Mouse (Mus musculus): ENCODE data around the gene Agpat1. TPM values are rescaled to one million over a fixed set of nuclear protein-coding genes. Genes with fewer than 3 reads are reported as not detected.
A peak's percentile ranks its signal among the peaks of the same experiment; 100 is the strongest.

Gene Agpat1
- polyA plus RNA-seq, 1 experiment from 2014 or later: 52.5 TPM

GRCm38 (mm10) chr17:34591994-34592375 is 12.1 kb upstream of the Agpat1 start:
- H3K9ac ChIP-seq: peak overlapping the region; percentile 98
- H3K27me3 ChIP-seq (replicated peaks): no peaks in the 10 kb centered on the region
- 2% methylated on average over 21 of the region's 35 CpGs for WGBS
- no peaks in the 10 kb centered on the region for H3K9me3 ChIP-seq (replicated peaks)
- peaks cover 27% of the 10 kb centered on the region for H3K36me3 ChIP-seq
- peak overlapping the region; percentile 83 for H3K4me3 ChIP-seq
- peak overlapping the region; percentile 97 for H3K27ac ChIP-seq (ENCODE audit: poor library complexity, severe bottlenecking)
- H3K4me1 ChIP-seq (replicated peaks): peaks cover 70% of the 10 kb centered on the region
- peak overlapping the region; percentile 76 for H3K4me2 ChIP-seq
- peak; percentile 76 for ATAC-seq (ENCODE audit: insufficient number of reproducible peaks, low FRiP score)

GRCm38 (mm10) chr17:34592581-34593549 is 11.2 kb upstream of the Agpat1 start:
- Histone ChIP-seq H3K9me3 (replicated peaks) (no peaks in the 10 kb centered on the region), H3K4me3 (peak overlapping the region; percentile 83), H3K27ac (ENCODE audit: poor library complexity, severe bottlenecking) (peak overlapping the region; percentile 97), H3K36me3 (peaks cover 27% of the 10 kb centered on the region), H3K4me1 (replicated peaks) (peaks cover 77% of the 10 kb centered on the region), H3K27me3 (replicated peaks) (no peaks in the 10 kb centered on the region), H3K9ac (peak overlapping the region; percentile 98), H3K4me2 (peak overlapping the region; percentile 76)
- peak; percentile 1; the same call in 1 of the 2 replicates for ATAC-seq (ENCODE audit: insufficient number of reproducible peaks, low FRiP score)
- 3% methylated on average over 30 of the region's 32 CpGs for WGBS

GRCm38 (mm10) chr17:34593752-34594525 is 10.1 kb upstream of the Agpat1 start:
- peak overlapping the region; percentile 98 for H3K9ac ChIP-seq
- peak overlapping the region; percentile 83 for H3K4me3 ChIP-seq
- H3K27me3 ChIP-seq (replicated peaks): no peaks in the 10 kb centered on the region
- 59% methylated on average over 34 of the region's 34 CpGs for WGBS
- peaks cover 77% of the 10 kb centered on the region for H3K4me1 ChIP-seq (replicated peaks)
- ATAC-seq (ENCODE audit: insufficient number of reproducible peaks, low FRiP score): no peak
- H3K27ac ChIP-seq (ENCODE audit: poor library complexity, severe bottlenecking): no peak overlapping the region
- peak overlapping the region; percentile 76 for H3K4me2 ChIP-seq
- H3K36me3 ChIP-seq: peaks cover 27% of the 10 kb centered on the region
- H3K9me3 ChIP-seq (replicated peaks): no peaks in the 10 kb centered on the region

- Histone ChIP-seq H3K4me1 (replicated peaks) (peaks cover 61% of the 10 kb centered on the region), H3K9ac (no peak overlapping the region), H3K27me3 (replicated peaks) (no peaks in the 10 kb centered on the region), H3K9me3 (replicated peaks) (no peaks in the 10 kb centered on the region), H3K36me3 (peaks cover 41% of the 10 kb centered on the region), H3K4me2 (no peak overlapping the region), H3K4me3 (no peak overlapping the region), H3K27ac (ENCODE audit: poor library complexity, severe bottlenecking) (no peak overlapping the region)
- 69% methylated on average over 8 of the region's 8 CpGs for WGBS
- no peak for ATAC-seq (ENCODE audit: insufficient number of reproducible peaks, low FRiP score)
These were observed 8.0 kb upstream of the Agpat1 start for GRCm38 (mm10) chr17:34596098-34596497.

- ATAC-seq (ENCODE audit: insufficient number of reproducible peaks, low FRiP score): no peak
- Histone ChIP-seq H3K27me3 (replicated peaks) (no peaks in the 10 kb centered on the region), H3K4me1 (replicated peaks) (peaks cover 63% of the 10 kb centered on the region), H3K9me3 (replicated peaks) (no peaks in the 10 kb centered on the region), H3K4me2 (peak within 1 kb of the TSS; percentile 43), H3K36me3 (peaks cover 50% of the 10 kb centered on the region), H3K27ac (ENCODE audit: poor library complexity, severe bottlenecking) (peak within 1 kb of the TSS; percentile 24; the same call in 1 of the 2 replicates), H3K4me3 (no peak within 1 kb of the TSS), H3K9ac (peak within 1 kb of the TSS; percentile 55)
- WGBS: 15% methylated on average over 6 of the region's 6 CpGs
These were observed 6.4 kb upstream of the Agpat1 start, which contains the start of gene Ager for GRCm38 (mm10) chr17:34597566-34598095. Ager (plus strand) TSS chr17:34597862.

GRCm38 (mm10) chr17:34599891-34600290 is 4.2 kb upstream of the Agpat1 start:
- peaks cover 51% of the 10 kb centered on the region for H3K4me1 ChIP-seq (replicated peaks)
- 77% methylated on average over 9 of the region's 9 CpGs for WGBS

GRCm38 (mm10) chr17:34601796-34602195 is 2.3 kb upstream of the Agpat1 start:
- Histone ChIP-seq H3K9ac (0 out of 2 replicates have a peak overlapping the region, but pooled peaks have one; percentile 80), H3K4me3 (peak overlapping the region; percentile 62; the same call in 1 of the 2 replicates), H3K4me1 (replicated peaks) (peaks cover 48% of the 10 kb centered on the region), H3K9me3 (replicated peaks) (no peaks in the 10 kb centered on the region), H3K36me3 (peaks cover 22% of the 10 kb centered on the region), H3K27ac (ENCODE audit: poor library complexity, severe bottlenecking) (no peak overlapping the region), H3K27me3 (replicated peaks) (no peaks in the 10 kb centered on the region), H3K4me2 (peak overlapping the region; percentile 86)
- ATAC-seq (ENCODE audit: insufficient number of reproducible peaks, low FRiP score): no peak
- WGBS: 82% methylated on average over 12 of the region's 12 CpGs

More at GRCm38 (mm10) chr17:34599891-34600290, 4.2 kb upstream of the Agpat1 start:
- Histone ChIP-seq H3K27ac (ENCODE audit: poor library complexity, severe bottlenecking) (no peak overlapping the region), H3K9ac (0 out of 2 replicates have a peak overlapping the region, but pooled peaks have one; percentile 10), H3K4me2 (no peak overlapping the region), H3K27me3 (replicated peaks) (no peaks in the 10 kb centered on the region), H3K9me3 (replicated peaks) (no peaks in the 10 kb centered on the region), H3K36me3 (peaks cover 36% of the 10 kb centered on the region), H3K4me3 (no peak overlapping the region)
- no peak for ATAC-seq (ENCODE audit: insufficient number of reproducible peaks, low FRiP score)

GRCm38 (mm10) chr17:34603375-34604060 is 544 bp upstream of the Agpat1 start, which contains the start of gene Rnf5:
Rnf5 (minus strand) TSS chr17:34603690.
- peaks cover 50% of the 10 kb centered on the region for H3K4me1 ChIP-seq (replicated peaks)
- H3K9me3 ChIP-seq (replicated peaks): no peaks in the 10 kb centered on the region
- H3K27ac ChIP-seq (ENCODE audit: poor library complexity, severe bottlenecking): peak within 1 kb of the TSS; percentile 90
- H3K4me2 ChIP-seq: peak within 1 kb of the TSS; percentile 92
- no peaks in the 10 kb centered on the region for H3K27me3 ChIP-seq (replicated peaks)
- H3K9ac ChIP-seq: peak within 1 kb of the TSS; percentile 80
- WGBS: 1% methylated on average over 30 of the region's 30 CpGs
- peak; percentile 94 for ATAC-seq (ENCODE audit: insufficient number of reproducible peaks, low FRiP score)
- H3K4me3 ChIP-seq: peak within 1 kb of the TSS; percentile 69
- peaks cover 31% of the 10 kb centered on the region for H3K36me3 ChIP-seq

GRCm38 (mm10) chr17:34604511-34605237 is 612 bp downstream of the Agpat1 start:
- no peaks in the 10 kb centered on the region for H3K9me3 ChIP-seq (replicated peaks)
- peaks cover 49% of the 10 kb centered on the region for H3K4me1 ChIP-seq (replicated peaks)
- peak overlapping the region; percentile 90 for H3K27ac ChIP-seq (ENCODE audit: poor library complexity, severe bottlenecking)
- H3K36me3 ChIP-seq: peaks cover 31% of the 10 kb centered on the region
- H3K4me3 ChIP-seq: peak overlapping the region; percentile 69
- peak overlapping the region; percentile 87 for H3K9ac ChIP-seq
- WGBS: 19% methylated on average over 24 of the region's 24 CpGs
- ATAC-seq (ENCODE audit: insufficient number of reproducible peaks, low FRiP score): no peak
- no peaks in the 10 kb centered on the region for H3K27me3 ChIP-seq (replicated peaks)
- H3K4me2 ChIP-seq: peak overlapping the region; percentile 92

- Histone ChIP-seq H3K9ac (peak overlapping the region; percentile 87), H3K4me3 (peak overlapping the region; percentile 69), H3K9me3 (replicated peaks) (no peaks in the 10 kb centered on the region), H3K4me2 (peak overlapping the region; percentile 92), H3K27ac (ENCODE audit: poor library complexity, severe bottlenecking) (peak overlapping the region; percentile 90), H3K4me1 (replicated peaks) (peaks cover 49% of the 10 kb centered on the region), H3K36me3 (peaks cover 27% of the 10 kb centered on the region), H3K27me3 (replicated peaks) (no peaks in the 10 kb centered on the region)
- ATAC-seq (ENCODE audit: insufficient number of reproducible peaks, low FRiP score): peak; percentile 69
- WGBS: 2% methylated on average over 25 of the region's 30 CpGs
These were observed 1.5 kb downstream of the Agpat1 start for GRCm38 (mm10) chr17:34605609-34606008.

Measured in heart, embryonic 12.5 days (tissue).